Mouse (Mus musculus): ENCODE measurements around the gene Cox11. TPM values are rescaled to one million over a fixed set of nuclear protein-coding genes. Genes with fewer than 3 reads are reported as not detected.
A peak's percentile ranks its signal among the peaks of the same experiment; 100 is the strongest.

The Cox11 gene
- polyA plus RNA-seq, 1 experiment from 2014 or later: 30.9 TPM

- H3K36me3 ChIP-seq (ENCODE audit: control insufficient read depth, insufficient read depth, low read length): peaks cover 34% of the 10 kb centered on the region
- 76% methylated on average over 9 of the region's 9 CpGs for WGBS
- H3K4me1 ChIP-seq (ENCODE audit: control insufficient read depth, insufficient read depth, low read length): no peaks in the 10 kb centered on the region
- H3K4me2 ChIP-seq (replicated peaks; ENCODE audit: low read depth, low read length): no peak overlapping the region
- ATAC-seq (ENCODE audit: insufficient number of reproducible peaks, insufficient read depth, low FRiP score, low read depth): no peak
- H3K27ac ChIP-seq (ENCODE audit: low read length): no peak overlapping the region
- no peak overlapping the region for H3K9ac ChIP-seq (replicated peaks; ENCODE audit: low read depth, low read length)
- H3K9me3 ChIP-seq (ENCODE audit: control insufficient read depth, low read depth, low read length): no peaks in the 10 kb centered on the region
- no peak overlapping the region for H3K4me3 ChIP-seq (ENCODE audit: low read depth, low read length)
- H3K27me3 ChIP-seq (ENCODE audit: control insufficient read depth, insufficient read depth, low read length): no peaks in the 10 kb centered on the region
These were observed 12.4 kb downstream of the Cox11 start for GRCm38 (mm10) chr11:90650231-90650885.

DNA sequence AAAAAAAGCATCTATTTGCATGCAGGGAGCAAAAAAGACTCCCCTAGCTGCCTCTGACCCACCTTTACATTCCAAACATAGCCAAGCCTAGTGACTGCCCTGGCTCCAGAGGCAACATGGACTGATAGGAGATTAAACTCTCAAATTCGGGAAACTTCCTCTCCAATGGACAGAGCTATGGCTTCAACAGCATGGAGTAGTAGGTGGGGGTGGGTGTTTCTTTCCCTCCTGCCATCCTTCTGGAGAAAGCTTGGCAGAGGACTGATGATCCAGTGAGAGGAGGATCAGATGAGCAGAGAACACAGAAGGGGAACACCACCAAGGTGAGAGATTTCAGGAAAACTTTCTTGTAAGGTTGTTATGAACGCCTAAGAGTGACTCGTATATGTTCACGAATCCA is 14.6 kb downstream of the Cox11 start:
- WGBS: 89% methylated on average over 4 of the region's 4 CpGs
- Histone ChIP-seq H3K4me1 (ENCODE audit: control insufficient read depth, insufficient read depth, low read length) (no peaks in the 10 kb centered on the region), H3K27me3 (ENCODE audit: control insufficient read depth, insufficient read depth, low read length) (no peaks in the 10 kb centered on the region), H3K36me3 (ENCODE audit: control insufficient read depth, insufficient read depth, low read length) (peaks cover 21% of the 10 kb centered on the region), H3K9ac (replicated peaks; ENCODE audit: low read depth, low read length) (no peak overlapping the region), H3K4me3 (ENCODE audit: low read depth, low read length) (no peak overlapping the region), H3K27ac (ENCODE audit: low read length) (no peak overlapping the region), H3K4me2 (replicated peaks; ENCODE audit: low read depth, low read length) (no peak overlapping the region), H3K9me3 (ENCODE audit: control insufficient read depth, low read depth, low read length) (no peaks in the 10 kb centered on the region)
- no peak for ATAC-seq (ENCODE audit: insufficient number of reproducible peaks, insufficient read depth, low FRiP score, low read depth)

- no peak for ATAC-seq (ENCODE audit: insufficient number of reproducible peaks, insufficient read depth, low FRiP score, low read depth)
- 69% methylated on average over 12 of the region's 12 CpGs for WGBS
These were observed 19.6 kb downstream of the Cox11 start for GRCm38 (mm10) chr11:90657527-90657926.

DNA sequence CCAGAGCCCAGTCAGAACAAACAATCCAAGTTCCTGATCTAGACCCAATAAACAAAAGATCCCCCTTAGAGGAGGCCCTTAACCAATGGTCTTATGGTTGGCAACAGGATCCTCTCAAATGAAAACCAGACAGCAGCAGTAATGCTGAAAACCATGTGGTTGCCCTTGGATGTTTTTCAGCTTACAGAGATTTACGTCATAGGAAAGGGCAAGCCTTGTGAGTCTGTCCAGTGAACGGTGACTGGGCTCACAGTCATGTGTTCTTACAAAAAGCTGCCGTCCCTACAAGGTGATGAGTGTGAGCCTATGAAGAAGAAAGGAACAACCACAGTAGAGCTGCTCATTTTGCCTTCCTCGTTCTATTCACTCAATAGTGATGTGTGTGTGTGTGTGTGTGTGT is 22.7 kb downstream of the Cox11 start:
- peaks cover 7% of the 10 kb centered on the region for H3K36me3 ChIP-seq (ENCODE audit: control insufficient read depth, insufficient read depth, low read length)
- no peaks in the 10 kb centered on the region for H3K9me3 ChIP-seq (ENCODE audit: control insufficient read depth, low read depth, low read length)
- H3K27ac ChIP-seq (ENCODE audit: low read length): no peak overlapping the region
- no peaks in the 10 kb centered on the region for H3K27me3 ChIP-seq (ENCODE audit: control insufficient read depth, insufficient read depth, low read length)
- 83% methylated on average over 4 of the region's 4 CpGs for WGBS
- H3K4me2 ChIP-seq (replicated peaks; ENCODE audit: low read depth, low read length): no peak overlapping the region
- H3K4me1 ChIP-seq (ENCODE audit: control insufficient read depth, insufficient read depth, low read length): peaks cover 26% of the 10 kb centered on the region
- H3K9ac ChIP-seq (replicated peaks; ENCODE audit: low read depth, low read length): no peak overlapping the region
- ATAC-seq (ENCODE audit: insufficient number of reproducible peaks, insufficient read depth, low FRiP score, low read depth): no peak
- no peak overlapping the region for H3K4me3 ChIP-seq (ENCODE audit: low read depth, low read length)

More at GRCm38 (mm10) chr11:90657527-90657926, 19.6 kb downstream of the Cox11 start:
- H3K4me1 ChIP-seq (ENCODE audit: control insufficient read depth, insufficient read depth, low read length): no peaks in the 10 kb centered on the region
- peaks cover 7% of the 10 kb centered on the region for H3K36me3 ChIP-seq (ENCODE audit: control insufficient read depth, insufficient read depth, low read length)
- no peaks in the 10 kb centered on the region for H3K9me3 ChIP-seq (ENCODE audit: control insufficient read depth, low read depth, low read length)
- H3K4me3 ChIP-seq (ENCODE audit: low read depth, low read length): no peak overlapping the region
- H3K4me2 ChIP-seq (replicated peaks; ENCODE audit: low read depth, low read length): no peak overlapping the region
- H3K9ac ChIP-seq (replicated peaks; ENCODE audit: low read depth, low read length): no peak overlapping the region
- H3K27me3 ChIP-seq (ENCODE audit: control insufficient read depth, insufficient read depth, low read length): no peaks in the 10 kb centered on the region
- no peak overlapping the region for H3K27ac ChIP-seq (ENCODE audit: low read length)

GRCm38 (mm10) chr11:90663052-90663451 is 25.1 kb downstream of the Cox11 start:
- H3K27ac ChIP-seq (ENCODE audit: low read length): no peak overlapping the region
- peaks cover 34% of the 10 kb centered on the region for H3K4me1 ChIP-seq (ENCODE audit: control insufficient read depth, insufficient read depth, low read length)
- no peak overlapping the region for H3K4me3 ChIP-seq (ENCODE audit: low read depth, low read length)
- ATAC-seq (ENCODE audit: insufficient number of reproducible peaks, insufficient read depth, low FRiP score, low read depth): 0 out of 2 replicates have a peak, but pooled peaks have one; percentile 29
- 54% methylated on average over 3 of the region's 3 CpGs for WGBS
- H3K9me3 ChIP-seq (ENCODE audit: control insufficient read depth, low read depth, low read length): no peaks in the 10 kb centered on the region
- no peak overlapping the region for H3K4me2 ChIP-seq (replicated peaks; ENCODE audit: low read depth, low read length)
- H3K27me3 ChIP-seq (ENCODE audit: control insufficient read depth, insufficient read depth, low read length): no peaks in the 10 kb centered on the region
- H3K9ac ChIP-seq (replicated peaks; ENCODE audit: low read depth, low read length): no peak overlapping the region
- peaks cover 3% of the 10 kb centered on the region; the same call in 1 of the 2 replicates for H3K36me3 ChIP-seq (ENCODE audit: control insufficient read depth, insufficient read depth, low read length)

DNA sequence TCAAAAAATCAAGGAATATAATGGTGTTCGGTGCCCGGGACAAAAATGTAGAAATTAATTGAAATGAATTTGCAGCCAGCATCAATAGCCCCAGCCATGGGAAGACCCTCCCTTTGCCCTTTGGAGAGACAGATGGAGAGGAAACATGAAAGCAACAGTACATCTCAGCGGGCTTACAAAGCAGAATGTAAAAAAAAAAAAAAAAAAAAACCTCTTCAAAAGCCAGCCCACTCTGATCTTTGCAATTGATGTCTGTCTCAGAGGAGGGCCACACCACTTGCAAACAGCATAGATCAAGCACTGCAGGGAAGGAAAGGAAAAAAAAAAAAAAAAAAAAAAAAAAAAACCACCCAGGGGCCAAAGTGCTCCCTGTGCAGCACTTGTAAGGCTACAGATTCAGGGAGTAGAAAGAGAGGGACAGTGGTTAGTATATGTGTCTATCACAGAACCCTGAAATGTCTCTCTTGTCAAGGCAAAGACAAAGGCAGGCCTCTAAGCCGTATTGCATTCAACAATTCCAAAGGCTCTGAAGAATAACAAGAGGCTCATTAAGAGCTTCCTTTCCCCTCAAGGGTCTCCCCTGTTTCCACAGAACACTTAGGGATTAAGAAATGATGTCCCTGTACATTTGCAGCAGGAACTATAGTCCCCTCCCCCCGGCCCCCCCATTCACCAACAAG is 25.8 kb downstream of the Cox11 start:
- H3K4me3 ChIP-seq (ENCODE audit: low read depth, low read length): no peak overlapping the region
- no peak overlapping the region for H3K9ac ChIP-seq (replicated peaks; ENCODE audit: low read depth, low read length)
- peaks cover 34% of the 10 kb centered on the region for H3K4me1 ChIP-seq (ENCODE audit: control insufficient read depth, insufficient read depth, low read length)
- ATAC-seq (ENCODE audit: insufficient number of reproducible peaks, insufficient read depth, low FRiP score, low read depth): no peak
- peak overlapping the region; percentile 87; the same call in 1 of the 2 replicates for H3K27ac ChIP-seq (ENCODE audit: low read length)
- no peaks in the 10 kb centered on the region for H3K27me3 ChIP-seq (ENCODE audit: control insufficient read depth, insufficient read depth, low read length)
- H3K9me3 ChIP-seq (ENCODE audit: control insufficient read depth, low read depth, low read length): no peaks in the 10 kb centered on the region
- WGBS: 44% methylated on average over 5 of the region's 5 CpGs
- no peak overlapping the region for H3K4me2 ChIP-seq (replicated peaks; ENCODE audit: low read depth, low read length)
- peaks cover 3% of the 10 kb centered on the region; the same call in 1 of the 2 replicates for H3K36me3 ChIP-seq (ENCODE audit: control insufficient read depth, insufficient read depth, low read length)

- Histone ChIP-seq H3K4me3 (ENCODE audit: low read depth, low read length) (no peak overlapping the region), H3K36me3 (ENCODE audit: control insufficient read depth, insufficient read depth, low read length) (peaks cover 3% of the 10 kb centered on the region; the same call in 1 of the 2 replicates), H3K4me1 (ENCODE audit: control insufficient read depth, insufficient read depth, low read length) (peaks cover 34% of the 10 kb centered on the region), H3K9ac (replicated peaks; ENCODE audit: low read depth, low read length) (no peak overlapping the region), H3K27me3 (ENCODE audit: control insufficient read depth, insufficient read depth, low read length) (no peaks in the 10 kb centered on the region), H3K27ac (ENCODE audit: low read length) (peak overlapping the region; percentile 87), H3K9me3 (ENCODE audit: control insufficient read depth, low read depth, low read length) (no peaks in the 10 kb centered on the region), H3K4me2 (replicated peaks; ENCODE audit: low read depth, low read length) (peak overlapping the region; percentile 24)
- peak; percentile 70 for ATAC-seq (ENCODE audit: insufficient number of reproducible peaks, insufficient read depth, low FRiP score, low read depth)
- 3% methylated on average over 8 of the region's 8 CpGs for whole genome bisulfite sequencing
These were observed 26.5 kb downstream of the Cox11 start for GRCm38 (mm10) chr11:90664345-90664986.

DNA sequence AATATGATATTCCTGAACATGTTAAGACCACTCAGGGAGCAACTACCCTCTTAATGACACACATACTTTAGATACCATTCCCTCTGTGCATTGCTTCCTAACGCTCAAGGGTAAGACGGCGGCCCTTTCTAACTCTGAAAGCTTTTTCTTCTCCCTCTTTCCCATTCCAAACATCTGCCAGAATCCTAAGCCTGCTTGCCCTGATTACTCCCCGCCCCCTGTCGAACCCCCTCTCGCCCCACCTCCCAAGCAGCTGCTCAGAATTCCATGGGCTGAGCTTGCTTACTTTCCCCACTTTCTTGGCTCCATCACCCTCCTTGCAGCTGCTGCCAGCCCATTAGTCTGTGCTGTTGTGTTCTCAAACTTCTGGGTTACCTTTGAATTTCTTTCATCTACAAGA is 27.2 kb downstream of the Cox11 start:
- peak; percentile 38; the same call in 1 of the 2 replicates for ATAC-seq (ENCODE audit: insufficient number of reproducible peaks, insufficient read depth, low FRiP score, low read depth)
- 5% methylated on average over 6 of the region's 6 CpGs for WGBS
- Histone ChIP-seq H3K27me3 (ENCODE audit: control insufficient read depth, insufficient read depth, low read length) (no peaks in the 10 kb centered on the region), H3K4me3 (ENCODE audit: low read depth, low read length) (no peak overlapping the region), H3K4me1 (ENCODE audit: control insufficient read depth, insufficient read depth, low read length) (peaks cover 34% of the 10 kb centered on the region), H3K36me3 (ENCODE audit: control insufficient read depth, insufficient read depth, low read length) (peaks cover 3% of the 10 kb centered on the region; the same call in 1 of the 2 replicates), H3K4me2 (replicated peaks; ENCODE audit: low read depth, low read length) (peak overlapping the region; percentile 24), H3K9ac (replicated peaks; ENCODE audit: low read depth, low read length) (no peak overlapping the region), H3K9me3 (ENCODE audit: control insufficient read depth, low read depth, low read length) (no peaks in the 10 kb centered on the region), H3K27ac (ENCODE audit: low read length) (peak overlapping the region; percentile 87)

Measured in stomach, embryonic 14.5 days (tissue).